Mouse (Mus musculus): ENCODE measurements around the gene Pnkd. TPM values are rescaled to one million over a fixed set of nuclear protein-coding genes. Genes with fewer than 3 reads are reported as not detected.

The Pnkd gene
- total and polyA plus RNA-seq, 3 experiments = 52.5 to 64.2 TPM; not detected in 1

DNA sequence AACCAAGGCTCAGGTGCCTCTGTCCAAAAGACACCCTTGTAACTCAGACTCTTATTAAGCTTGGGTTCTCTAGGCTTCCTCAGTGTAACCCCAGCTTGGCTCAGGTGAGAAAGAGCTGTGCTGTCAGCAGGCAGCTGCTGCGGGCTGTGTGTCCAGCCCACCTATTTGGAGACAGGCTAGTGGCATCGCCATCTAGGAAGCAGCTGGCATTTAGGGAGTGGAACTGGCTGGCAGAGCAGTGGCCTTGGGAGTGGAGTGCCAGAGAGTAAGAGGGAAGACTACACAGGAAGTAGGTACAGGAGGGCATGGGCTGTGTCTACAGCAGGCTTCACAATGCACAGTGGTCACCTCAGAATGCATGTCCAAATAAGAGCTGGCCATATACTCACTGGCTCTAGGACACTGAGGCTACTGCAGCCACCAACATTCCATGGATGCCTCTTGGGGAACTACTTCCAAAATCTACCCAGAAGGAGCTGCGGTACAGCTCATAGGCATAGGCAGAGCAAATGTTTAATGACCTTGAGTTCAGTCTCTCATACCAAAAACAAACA lies 9.4 kb downstream of the Pnkd start:
- H3K36me3 ChIP-seq (ENCODE audit: control insufficient read depth in 1 of 2, insufficient read depth in 2 of 2, low read length in 2 of 2) = peaks cover 0 to 10% of the 10 kb centered on the region in 2 experiments
- no peak for DNase-seq (ENCODE audit: low read depth, low spot score)
- TF ChIP-seq CTCF (IDR thresholded peaks at IDR 0.05 in 2 of 3, conservative IDR thresholded peaks at IDR 0.05 in 1 of 3; ENCODE audit: control insufficient read depth in 1 of 3, insufficient read depth in 1 of 3, low read depth in 2 of 3, low read length in 3 of 3, poor library complexity in 1 of 3, severe bottlenecking in 1 of 3) (no peak), TAL1 (IDR thresholded peaks at IDR 0.05; ENCODE audit: low read length) (no peak), ETS1 (IDR thresholded peaks at IDR 0.05; ENCODE audit: low read depth, low read length) (no peak), GABPA (IDR thresholded peaks at IDR 0.05; ENCODE audit: low read depth, low read length) (no peak), MYB (IDR thresholded peaks at IDR 0.05; ENCODE audit: low read depth, low read length) (no peak), MAX (IDR thresholded peaks at IDR 0.05; ENCODE audit: low read length) (no peak)
- H3K4me3 ChIP-seq (ENCODE audit: control insufficient read depth in 1 of 2, insufficient read depth in 1 of 2, low read depth in 2 of 2, low read length in 2 of 2) = no peak overlapping the region
- no peaks in the 10 kb centered on the region for H3K27me3 ChIP-seq (ENCODE audit: control insufficient read depth in 1 of 2, insufficient read depth in 2 of 2, low read length in 2 of 2)
- H3K27ac ChIP-seq (ENCODE audit: control insufficient read depth, low read depth, low read length) = no peak overlapping the region
- H3K4me1 ChIP-seq (ENCODE audit: control insufficient read depth in 1 of 2, insufficient read depth in 2 of 2, low read length in 2 of 2) = peaks cover 12 to 22% of the 10 kb centered on the region in 2 experiments
- no peak overlapping the region for H3K9ac ChIP-seq (ENCODE audit: control insufficient read depth, low read depth, low read length, poor library complexity, severe bottlenecking)
- peaks cover 4% of the 10 kb centered on the region for H3K79me2 ChIP-seq (ENCODE audit: control insufficient read depth, insufficient read depth, low read length, poor library complexity)
- H3K9me3 ChIP-seq (replicated peaks; ENCODE audit: insufficient read depth, low read length) = no peaks in the 10 kb centered on the region

GRCm38 (mm10) chr1:74294733-74295455 lies 10.2 kb downstream of the Pnkd start:
- no peaks in the 10 kb centered on the region for H3K27me3 ChIP-seq (ENCODE audit: control insufficient read depth in 1 of 2, insufficient read depth in 2 of 2, low read length in 2 of 2)
- no peak for TF ChIP-seq UBTF (IDR thresholded peaks at IDR 0.05; ENCODE audit: borderline replicate concordance, insufficient read depth, low read depth, low read length)
- TF ChIP-seq ELF1 (IDR thresholded peaks at IDR 0.05; ENCODE audit: low read depth, low read length) = no peak
- TF ChIP-seq JUND (IDR thresholded peaks at IDR 0.05; ENCODE audit: low read depth, low read length) = no peak
- no peak for TF ChIP-seq MYB (IDR thresholded peaks at IDR 0.05; ENCODE audit: low read depth, low read length)
- TF ChIP-seq USF1 (IDR thresholded peaks at IDR 0.05; ENCODE audit: low read depth, low read length) = no peak
- no peak for TF ChIP-seq MXI1 (IDR thresholded peaks at IDR 0.05; ENCODE audit: low read depth, low read length)
- TF ChIP-seq KAT2A (conservative IDR thresholded peaks at IDR 0.05; ENCODE audit: low read depth, low read length) = no peak
- TF ChIP-seq MAFK (IDR thresholded peaks at IDR 0.05; ENCODE audit: borderline replicate concordance, low read depth, low read length) = no peak
- no peak for TF ChIP-seq EP300 (IDR thresholded peaks at IDR 0.05; ENCODE audit: low read depth in 1 of 2, low read length in 2 of 2)
- no peak for TF ChIP-seq POLR2A (IDR thresholded peaks at IDR 0.05; ENCODE audit: control insufficient read depth in 1 of 2, insufficient read depth in 1 of 2, low read depth in 1 of 2, low read length in 2 of 2, poor library complexity in 1 of 2)
- no peak for TF ChIP-seq ETS1 (IDR thresholded peaks at IDR 0.05; ENCODE audit: low read depth, low read length)
- no peak for TF ChIP-seq TCF12 (IDR thresholded peaks at IDR 0.05; ENCODE audit: low read depth, low read length)
- no peak for TF ChIP-seq ZNF384 (IDR thresholded peaks at IDR 0.05; ENCODE audit: low read depth, low read length)
- no peak for TF ChIP-seq BHLHE40 (IDR thresholded peaks at IDR 0.05; ENCODE audit: borderline replicate concordance, low read depth, low read length)
- TF ChIP-seq POLR2AphosphoS5 (IDR thresholded peaks at IDR 0.05; ENCODE audit: borderline replicate concordance, low read depth, low read length) = no peak
- no peak for TF ChIP-seq CHD1 (IDR thresholded peaks at IDR 0.05; ENCODE audit: low read depth, low read length)
- H3K4me3 ChIP-seq (ENCODE audit: control insufficient read depth in 1 of 2, insufficient read depth in 1 of 2, low read depth in 2 of 2, low read length in 2 of 2) = no peak overlapping the region
- H3K9me3 ChIP-seq (replicated peaks; ENCODE audit: insufficient read depth, low read length) = no peaks in the 10 kb centered on the region
- no peak for DNase-seq (ENCODE audit: low read depth, low spot score)
- peak overlapping the region; percentile 54 for H3K27ac ChIP-seq (ENCODE audit: control insufficient read depth, low read depth, low read length)
- H3K36me3 ChIP-seq (ENCODE audit: control insufficient read depth in 1 of 2, insufficient read depth in 2 of 2, low read length in 2 of 2) = peaks cover 0 to 16% of the 10 kb centered on the region in 2 experiments
- no peak overlapping the region for H3K9ac ChIP-seq (ENCODE audit: control insufficient read depth, low read depth, low read length, poor library complexity, severe bottlenecking)
- peaks cover 13 to 28% of the 10 kb centered on the region in 2 experiments for H3K4me1 ChIP-seq (ENCODE audit: control insufficient read depth in 1 of 2, insufficient read depth in 2 of 2, low read length in 2 of 2)
- peaks cover 4% of the 10 kb centered on the region for H3K79me2 ChIP-seq (ENCODE audit: control insufficient read depth, insufficient read depth, low read length, poor library complexity)

Measured in MEL (cell line).